Mouse (Mus musculus) embryonic fibroblast, embryonic 13.5 days (primary cell): ENCODE data around the gene St6gal1.

ENCODE experiments used
- CTCF ChIP-seq: IDR thresholded peaks from 2 replicates; pipeline ENCODE4 v1.5.1; 2011; ENCODE audit warnings: mild to moderate bottlenecking, control low read depth, low read length, moderate library complexity, borderline replicate concordance; ENCODE audit not compliant: insufficient read depth
- POLR2A ChIP-seq: IDR thresholded peaks from 2 replicates; pipeline ENCODE4 v1.6.1; 2011; ENCODE audit warnings: low read depth, mild to moderate bottlenecking, control low read depth, low read length, moderate library complexity

GRCm38 (mm10) chr16:23337317-23337716, 112.8 kb downstream of the St6gal1 start:
- TF ChIP-seq CTCF (no peak), POLR2A (no peak)
